Mouse (Mus musculus) CH12F3 (cell line): ENCODE measurements around the gene Hgd.
"Not testable (repeated sequence)": the region's sequence is repeated elsewhere in the genome, so short reads cannot be mapped to it uniquely, and the experiment has no call there.

Experiments used
- in situ Hi-C: fragments of 300-500 bp; cut with MboI; formaldehyde crosslinking; loops from 2 replicates; pipeline ENCODE4 v1.14.3; 2020; ENCODE audit warnings: low sequenced_read_pairs

The Hgd gene

GRCm38 (mm10) chr16:37626388-37626949 is 46.5 kb downstream of the Hgd start:
- in situ Hi-C loops, result no loop called here

- in situ Hi-C loops, result no loop called here
These were observed 48.4 kb downstream of the Hgd start for GRCm38 (mm10) chr16:37628336-37628735.

GRCm38 (mm10) chr16:37629011-37629410 is 49.1 kb downstream of the Hgd start:
- in situ Hi-C loops, result no loop called here

- in situ Hi-C loops, result no loop called here
These were observed 54.6 kb downstream of the Hgd start for GRCm38 (mm10) chr16:37634578-37634977.

GRCm38 (mm10) chr16:37635095-37635494 is 55.1 kb downstream of the Hgd start:
- in situ Hi-C loops, result no loop called here

GRCm38 (mm10) chr16:37636107-37636506 is 56.2 kb downstream of the Hgd start:
- in situ Hi-C loops, result no loop called here

- in situ Hi-C loops, result no loop called here
These were observed 57.8 kb downstream of the Hgd start for GRCm38 (mm10) chr16:37637802-37638201.

- in situ Hi-C loops, result not testable (repeated sequence)
These were observed 60.6 kb downstream of the Hgd start for GRCm38 (mm10) chr16:37640522-37640921.

- in situ Hi-C loops, result no loop called here
These were observed 64.5 kb downstream of the Hgd start for GRCm38 (mm10) chr16:37644486-37644885.

GRCm38 (mm10) chr16:37645211-37645610 is 65.3 kb downstream of the Hgd start:
- in situ Hi-C loops, result no loop called here

- in situ Hi-C loops, result no loop called here
These were observed 65.8 kb downstream of the Hgd start for GRCm38 (mm10) chr16:37645799-37646198.

GRCm38 (mm10) chr16:37647067-37647466 is 67.1 kb downstream of the Hgd start:
- in situ Hi-C loops, result no loop called here

- in situ Hi-C loops, result no loop called here
These were observed 68.0 kb downstream of the Hgd start for GRCm38 (mm10) chr16:37647936-37648335.

GRCm38 (mm10) chr16:37649068-37649467 is 69.1 kb downstream of the Hgd start:
- in situ Hi-C loops, result no loop called here

- in situ Hi-C loops, result no loop called here
These were observed 71.5 kb downstream of the Hgd start for GRCm38 (mm10) chr16:37651467-37651866.

GRCm38 (mm10) chr16:37652654-37653053 is 72.7 kb downstream of the Hgd start:
- in situ Hi-C loops, result no loop called here

- in situ Hi-C loops, result no loop called here
These were observed 73.1 kb downstream of the Hgd start for GRCm38 (mm10) chr16:37653058-37653457.

- in situ Hi-C loops, result no loop called here
These were observed 74.0 kb downstream of the Hgd start, which contains the start of gene Ndufb4 for GRCm38 (mm10) chr16:37653731-37654657. TSS of gene Ndufb4 (minus strand) at chr16:37654453.

GRCm38 (mm10) chr16:37654831-37655455 is 75.0 kb downstream of the Hgd start:
- in situ Hi-C loops, result no loop called here

- in situ Hi-C loops, result no loop called here
These were observed 75.9 kb downstream of the Hgd start for GRCm38 (mm10) chr16:37655756-37656347.

GRCm38 (mm10) chr16:37656796-37657195 is 76.8 kb downstream of the Hgd start:
- in situ Hi-C loops, result no loop called here
